Mouse (Mus musculus) spleen, adult 2 months (tissue): ENCODE data around the gene Oaz1. TPM values are rescaled to one million over a fixed set of nuclear protein-coding genes. Genes with fewer than 3 reads are reported as not detected.

ENCODE experiments used
- DNase-seq, 2 experiments: peaks; one replicate each; pipeline versions ENCODE4 v3.0.0 to v3.0.0-alpha.2; 2012 to 2021; ENCODE audit warnings: low spot score in 2 of 2, low read depth in 1 of 2
- H3K27ac ChIP-seq: fragments of 200-500 bp; 2 replicates; pipeline ENCODE4 v1.5.1; 2012; ENCODE audit warnings: low read length, inconsistent platforms; ENCODE audit not compliant: insufficient read depth
- H3K27me3 ChIP-seq: fragments of 200-500 bp; 2 replicates; pipeline ENCODE4 v1.6.1; 2012; ENCODE audit warnings: mild to moderate bottlenecking, moderate library complexity, low read length, inconsistent platforms; ENCODE audit not compliant: control insufficient read depth, insufficient read depth
- H3K36me3 ChIP-seq: fragments of 200-500 bp; 2 replicates; pipeline ENCODE4 v1.6.1; 2012; ENCODE audit warnings: mild to moderate bottlenecking, low read length, inconsistent platforms; ENCODE audit not compliant: control insufficient read depth, insufficient read depth
- H3K4me1 ChIP-seq: fragments of 200-500 bp; 2 replicates; pipeline ENCODE4 v1.6.1; 2011; ENCODE audit warnings: inconsistent platforms; ENCODE audit not compliant: control insufficient read depth, insufficient read depth, insufficient read length
- H3K4me3 ChIP-seq: fragments of 200-500 bp; 2 replicates; pipeline ENCODE4 v1.5.1; 2011; ENCODE audit warnings: mild to moderate bottlenecking, inconsistent platforms; ENCODE audit not compliant: insufficient read depth, insufficient read length; ENCODE audit errors: extremely low read depth
- CTCF ChIP-seq: fragments of 200-500 bp; IDR thresholded peaks from 2 replicates; pipeline ENCODE4 v1.5.1; 2011; ENCODE audit warnings: mild to moderate bottlenecking, inconsistent platforms; ENCODE audit not compliant: insufficient read depth, insufficient read length, insufficient replicate concordance; ENCODE audit errors: extremely low read depth
- POLR2A ChIP-seq: fragments of 200-500 bp; IDR thresholded peaks from 2 replicates; pipeline ENCODE4 v1.6.1; 2011; ENCODE audit warnings: low read depth, low read length, inconsistent platforms
- WGBS: fragments of 180-500 bp; shearing (Covaris S2); methylation state at CpG from one replicate; pipeline ENCODE4 v1.1.7; 2018; 5-methylcytosine and 5-hydroxymethylcytosine counted together
- polyA plus RNA-seq: library from polyadenylated mRNA; depleted of rRNA; stranded (reverse); fragments of >200 nt; gene quantifications from 2 replicates; pipeline ENCODE4 v1.2.3, GENCODE M21; 2012

Oaz1 gene
- polyA plus RNA-seq, 1 experiment = 730 TPM

DNA sequence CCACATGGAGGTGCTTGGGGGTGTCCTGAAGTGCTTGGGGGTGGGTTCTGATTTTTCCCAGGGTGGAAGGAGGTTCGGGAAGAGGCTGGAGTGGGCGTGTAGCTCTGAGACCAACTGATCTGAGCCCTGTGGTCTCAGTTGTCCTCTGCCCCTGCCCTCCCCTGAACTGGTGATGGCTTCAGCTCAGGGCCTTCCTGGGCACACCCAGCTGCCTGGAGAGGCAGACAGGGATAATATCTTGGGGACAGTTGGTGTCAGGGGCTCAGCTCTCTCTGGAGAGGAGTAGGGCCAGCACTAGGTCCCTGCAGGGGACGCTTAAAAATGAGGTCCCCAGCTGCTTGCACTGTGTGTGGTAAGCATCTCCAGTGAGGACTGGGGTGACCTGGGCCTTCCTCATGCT, 31.4 kb downstream of the Oaz1 start:
- Histone ChIP-seq H3K4me3 (no peak overlapping the region), H3K36me3 (peaks cover 11% of the 10 kb centered on the region)
- no peak for DNase-seq

GRCm38 (mm10) chr10:80858350-80858935, 32.0 kb downstream of the Oaz1 start:
- Histone ChIP-seq H3K36me3 (peaks cover 12% of the 10 kb centered on the region), H3K27ac (peak overlapping the region; percentile 56; the same call in 1 of the 2 replicates), H3K4me1 (peaks cover 4% of the 10 kb centered on the region), H3K27me3 (no peaks in the 10 kb centered on the region), H3K4me3 (no peak overlapping the region)
- no peak for DNase-seq
- WGBS = 79% methylated on average over 7 of the region's 7 CpGs
- TF ChIP-seq CTCF (no peak), POLR2A (no peak)

More for the DNA sequence above, 31.4 kb downstream of the Oaz1 start:
- H3K27ac ChIP-seq = peak overlapping the region; percentile 26
- H3K27me3 ChIP-seq = no peaks in the 10 kb centered on the region
- H3K4me1 ChIP-seq = peaks cover 4% of the 10 kb centered on the region
- TF ChIP-seq POLR2A = no peak
- TF ChIP-seq CTCF = no peak
- 80% methylated on average over 3 of the region's 3 CpGs for WGBS

DNA sequence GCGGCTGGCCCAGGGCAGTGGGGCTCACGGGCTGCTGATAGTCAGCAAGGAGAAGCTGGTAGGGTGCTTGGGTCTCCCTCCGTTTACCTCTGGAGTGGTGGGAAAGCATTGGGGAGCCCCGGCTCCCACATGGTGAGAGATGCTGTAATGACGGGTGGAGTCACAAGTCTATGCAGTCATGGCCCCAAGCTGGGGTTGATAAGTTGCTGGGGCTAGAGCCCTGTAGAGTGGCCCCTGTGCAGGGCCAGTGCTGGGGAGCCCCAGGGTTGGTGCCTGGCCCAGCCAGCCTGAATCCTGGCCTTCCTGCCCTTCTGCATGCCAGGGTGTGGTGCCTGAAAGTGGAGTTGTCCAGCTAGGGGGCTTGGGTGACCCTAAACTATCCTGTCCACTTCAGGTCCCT, 35.8 kb downstream of the Oaz1 start:
- no peaks in the 10 kb centered on the region for H3K4me1 ChIP-seq
- no peak overlapping the region for H3K4me3 ChIP-seq
- TF ChIP-seq POLR2A = no peak
- no peak for TF ChIP-seq CTCF
- no peak for DNase-seq
- H3K27ac ChIP-seq = no peak overlapping the region
- no peaks in the 10 kb centered on the region for H3K27me3 ChIP-seq
- 97% methylated on average over 5 of the region's 5 CpGs for WGBS
- H3K36me3 ChIP-seq = peaks cover 15% of the 10 kb centered on the region

GRCm38 (mm10) chr10:80864446-80864845, 38.0 kb downstream of the Oaz1 start:
- Histone ChIP-seq H3K27me3 (no peaks in the 10 kb centered on the region), H3K4me3 (no peak overlapping the region), H3K36me3 (peaks cover 18% of the 10 kb centered on the region), H3K27ac (no peak overlapping the region), H3K4me1 (no peaks in the 10 kb centered on the region)
- TF ChIP-seq CTCF = no peak
- no peak for TF ChIP-seq POLR2A
- WGBS = 95% methylated on average over 16 of the region's 16 CpGs
- no peak for DNase-seq

- Histone ChIP-seq H3K36me3 (peaks cover 8% of the 10 kb centered on the region; the same call in 1 of the 2 replicates), H3K27me3 (no peaks in the 10 kb centered on the region), H3K4me1 (no peaks in the 10 kb centered on the region), H3K27ac (no peak overlapping the region), H3K4me3 (no peak overlapping the region)
- WGBS = 53% methylated on average over 5 of the region's 6 CpGs
- TF ChIP-seq POLR2A (no peak), CTCF (no peak)
- no peak for DNase-seq
Observed at GRCm38 (mm10) chr10:80870993-80871392, 44.5 kb downstream of the Oaz1 start.

GRCm38 (mm10) chr10:80871581-80871980, 45.1 kb downstream of the Oaz1 start, which contains the start of gene Tmprss9:
Gene Tmprss9, plus strand, starts transcription at chr10:80871848.
- Histone ChIP-seq H3K27ac (no peak within 1 kb of the TSS), H3K36me3 (peaks cover 6% of the 10 kb centered on the region; the same call in 1 of the 2 replicates), H3K27me3 (no peaks in the 10 kb centered on the region), H3K4me1 (no peaks in the 10 kb centered on the region), H3K4me3 (no peak within 1 kb of the TSS)
- no peak for DNase-seq
- 38% methylated on average over 9 of the region's 9 CpGs for WGBS
- TF ChIP-seq CTCF (no peak), POLR2A (no peak)

- H3K36me3 ChIP-seq = no peaks in the 10 kb centered on the region
- no peak overlapping the region for H3K27ac ChIP-seq
- no peak for DNase-seq
- no peaks in the 10 kb centered on the region for H3K4me1 ChIP-seq
- no peaks in the 10 kb centered on the region for H3K27me3 ChIP-seq
- TF ChIP-seq POLR2A (no peak), CTCF (no peak)
- 91% methylated on average over 9 of the region's 9 CpGs for WGBS
- H3K4me3 ChIP-seq = no peak overlapping the region
Observed at GRCm38 (mm10) chr10:80874035-80874434, 47.6 kb downstream of the Oaz1 start.

GRCm38 (mm10) chr10:80876028-80876427, 49.6 kb downstream of the Oaz1 start:
- H3K36me3 ChIP-seq = no peaks in the 10 kb centered on the region
- no peak overlapping the region for H3K4me3 ChIP-seq
- peak; percentile 25 to 64 for DNase-seq
- H3K27me3 ChIP-seq = no peaks in the 10 kb centered on the region
- no peak overlapping the region for H3K27ac ChIP-seq
- H3K4me1 ChIP-seq = no peaks in the 10 kb centered on the region
- 29% methylated on average over 5 of the region's 5 CpGs for WGBS
- TF ChIP-seq CTCF (peak; percentile 73; the same call in 1 of the 2 replicates), POLR2A (no peak)
